Mouse (Mus musculus) hindbrain, embryonic 16.5 days (tissue): ENCODE data around the gene Adam1a. TPM values are rescaled to one million over a fixed set of nuclear protein-coding genes. Genes with fewer than 3 reads are reported as not detected.
A peak's percentile ranks its signal among the peaks of the same experiment; 100 is the strongest.

Experiments used
- ATAC-seq: fragments of 200-750 bp; cut with Nextera tagmentation; 2 replicates; pipeline ENCODE4 v1.8.0; 2017; ENCODE audit warnings: moderate TSS enrichment, moderate library complexity
- H3K27ac ChIP-seq: fragments of 300-500 bp; sonication (generic); 2 replicates; pipeline ENCODE4 v1.5.1; 2014; ENCODE audit warnings: low read depth, mild to moderate bottlenecking, control low read depth, low read length, moderate library complexity
- H3K27me3 ChIP-seq: fragments of 300-500 bp; sonication (generic); replicated peaks from 2 replicates; pipeline ENCODE4 v1.6.1; 2014; ENCODE audit warnings: low read length; ENCODE audit not compliant: control insufficient read depth, insufficient read depth
- H3K36me3 ChIP-seq: fragments of 300-500 bp; sonication (generic); 2 replicates; pipeline ENCODE4 v1.6.1; 2014; ENCODE audit warnings: mild to moderate bottlenecking, low read length, moderate library complexity, mixed read lengths; ENCODE audit not compliant: control insufficient read depth, insufficient read depth
- H3K4me1 ChIP-seq: fragments of 300-500 bp; sonication (generic); 2 replicates; pipeline ENCODE4 v1.6.1; 2014; ENCODE audit warnings: low read depth, low read length; ENCODE audit not compliant: control insufficient read depth, insufficient read depth
- H3K4me2 ChIP-seq: fragments of 300-500 bp; sonication (generic); 2 replicates; pipeline ENCODE4 v1.6.1; 2014; ENCODE audit warnings: mild to moderate bottlenecking, low read length, control low read depth, moderate library complexity
- H3K4me3 ChIP-seq: fragments of 300-500 bp; sonication (generic); 2 replicates; pipeline ENCODE4 v1.5.1; 2014; ENCODE audit warnings: mild to moderate bottlenecking, low read length, control low read depth, moderate library complexity
- H3K9ac ChIP-seq: fragments of 300-500 bp; sonication (generic); 2 replicates; pipeline ENCODE4 v1.6.1; 2014; ENCODE audit warnings: low read depth, mild to moderate bottlenecking, control low read depth, low read length, moderate library complexity
- H3K9me3 ChIP-seq: fragments of 300-500 bp; sonication (generic); 2 replicates; pipeline ENCODE4 v1.6.1; 2014; ENCODE audit warnings: mild to moderate bottlenecking, low read length, moderate library complexity; ENCODE audit not compliant: control insufficient read depth
- WGBS: fragments of 180-500 bp; shearing (Covaris S2); extraction: QIAGEN DNeasy Blood & Tissue Kit; methylation state at CpG from one replicate; pipeline ENCODE4 v1.1.7; 2014; 5-methylcytosine and 5-hydroxymethylcytosine counted together
- polyA plus RNA-seq: library from polyadenylated mRNA; unstranded; fragments of >200 nt; fragmentation: Nextera tagmentation; extraction: Ambion mirVana; gene quantifications from 2 replicates; pipeline ENCODE4 v1.2.1, GENCODE M21; 2015

The Adam1a gene
- polyA plus RNA-seq, 1 experiment from 2014 or later, result 3.1 TPM

GRCm38 (mm10) chr5:121569881-121570420, 24.7 kb upstream of the Adam1a start:
- Histone ChIP-seq H3K9ac (no peak overlapping the region), H3K27ac (no peak overlapping the region), H3K27me3 (no peaks in the 10 kb centered on the region), H3K9me3 (no peaks in the 10 kb centered on the region), H3K4me1 (no peaks in the 10 kb centered on the region), H3K4me2 (no peak overlapping the region), H3K36me3 (peaks cover 16% of the 10 kb centered on the region), H3K4me3 (no peak overlapping the region)
- ATAC-seq, result no peak
- 81% methylated on average over 8 of the region's 9 CpGs for WGBS

GRCm38 (mm10) chr5:121566035-121566681, 20.9 kb upstream of the Adam1a start:
- no peak overlapping the region for H3K27ac ChIP-seq
- ATAC-seq, result no peak
- no peak overlapping the region for H3K4me2 ChIP-seq
- H3K9me3 ChIP-seq, result no peaks in the 10 kb centered on the region
- H3K4me3 ChIP-seq, result no peak overlapping the region
- H3K27me3 ChIP-seq, result no peaks in the 10 kb centered on the region
- H3K36me3 ChIP-seq, result peaks cover 6% of the 10 kb centered on the region
- no peaks in the 10 kb centered on the region for H3K4me1 ChIP-seq
- no peak overlapping the region for H3K9ac ChIP-seq
- WGBS, result 93% methylated on average over 16 of the region's 16 CpGs

DNA sequence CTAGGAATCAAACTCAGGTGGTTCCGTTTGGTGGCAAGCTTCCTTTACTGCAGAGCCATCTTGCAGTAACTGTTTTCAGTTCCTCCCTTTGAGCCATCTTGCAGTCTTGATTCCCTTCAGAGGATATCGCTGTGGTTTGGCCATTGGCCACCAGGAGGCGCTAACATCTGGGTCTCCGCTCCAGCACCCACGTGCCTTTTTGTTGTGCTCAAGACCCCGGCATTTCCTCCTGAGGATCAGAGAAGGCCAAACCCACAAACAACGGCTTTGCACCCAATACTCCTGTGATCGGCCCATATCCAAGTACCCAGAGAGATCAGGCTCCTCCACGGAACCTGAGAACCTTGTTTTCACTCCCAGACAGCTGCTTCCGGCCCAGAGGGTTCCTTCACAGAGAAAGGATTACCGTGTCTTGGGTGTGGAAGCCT, 19.2 kb upstream of the Adam1a start:
- WGBS, result 18% methylated on average over 11 of the region's 11 CpGs
- Histone ChIP-seq H3K27ac (no peak overlapping the region), H3K4me2 (peak overlapping the region; percentile 33; the same call in 1 of the 2 replicates), H3K9me3 (no peaks in the 10 kb centered on the region), H3K4me1 (no peaks in the 10 kb centered on the region), H3K27me3 (no peaks in the 10 kb centered on the region), H3K4me3 (no peak overlapping the region), H3K9ac (no peak overlapping the region), H3K36me3 (peaks cover 3% of the 10 kb centered on the region; the same call in 1 of the 2 replicates)
- no peak for ATAC-seq

- H3K4me2 ChIP-seq, result no peak overlapping the region
- ATAC-seq, result no peak
- H3K36me3 ChIP-seq, result no peaks in the 10 kb centered on the region
- no peaks in the 10 kb centered on the region for H3K4me1 ChIP-seq
- H3K4me3 ChIP-seq, result no peak overlapping the region
- H3K27ac ChIP-seq, result no peak overlapping the region
- WGBS, result 88% methylated on average over 3 of the region's 3 CpGs
- no peaks in the 10 kb centered on the region for H3K27me3 ChIP-seq
- no peak overlapping the region for H3K9ac ChIP-seq
- no peaks in the 10 kb centered on the region for H3K9me3 ChIP-seq
Measured at GRCm38 (mm10) chr5:121562436-121562835, 17.2 kb upstream of the Adam1a start.

DNA sequence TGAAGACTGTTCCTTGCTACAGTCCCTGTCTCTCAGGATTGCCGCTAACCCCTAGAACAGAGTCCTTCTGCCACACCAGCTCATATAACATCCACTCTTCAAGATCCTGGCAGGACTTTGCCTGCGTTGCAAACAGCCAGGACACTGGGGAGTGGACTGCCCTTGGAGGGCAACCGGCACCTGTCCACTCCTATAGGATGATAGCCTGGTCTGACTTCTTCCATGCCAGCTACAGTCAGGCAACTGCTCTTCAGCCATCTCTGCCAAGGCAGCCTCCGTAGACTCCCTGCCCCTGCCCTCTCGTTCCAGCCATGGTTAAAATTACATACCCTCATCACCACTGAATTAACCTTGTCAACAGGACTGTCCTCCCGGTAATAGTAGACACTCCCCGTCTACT, 3.9 kb upstream of the Adam1a start:
- no peak for ATAC-seq
- H3K9me3 ChIP-seq, result no peaks in the 10 kb centered on the region
- 88% methylated on average over 7 of the region's 7 CpGs for WGBS
- H3K4me3 ChIP-seq, result no peak overlapping the region
- no peaks in the 10 kb centered on the region for H3K36me3 ChIP-seq
- no peak overlapping the region for H3K4me2 ChIP-seq
- no peak overlapping the region for H3K9ac ChIP-seq
- H3K27me3 ChIP-seq, result no peaks in the 10 kb centered on the region
- H3K27ac ChIP-seq, result no peak overlapping the region
- peaks cover 11% of the 10 kb centered on the region for H3K4me1 ChIP-seq

DNA sequence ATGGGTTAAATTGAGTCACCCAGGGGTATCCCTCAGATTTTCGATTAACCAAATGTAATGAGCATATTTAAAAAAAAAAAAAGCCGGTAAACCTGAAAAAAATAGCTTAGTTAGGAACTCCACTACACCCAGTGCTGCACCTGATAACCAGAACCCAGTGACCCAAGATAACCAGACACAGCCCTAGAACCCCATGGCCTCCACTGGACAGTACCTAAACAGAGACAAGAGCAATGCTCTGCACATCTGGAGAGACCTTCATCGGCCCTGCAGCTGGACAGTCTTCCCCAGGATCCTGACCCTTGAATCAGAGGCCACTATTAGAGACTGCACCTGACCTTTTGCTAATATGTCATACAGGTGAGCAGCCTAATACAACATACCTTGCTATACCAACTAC, 1.8 kb upstream of the Adam1a start:
- no peak for ATAC-seq
- H3K27ac ChIP-seq, result no peak overlapping the region
- H3K9me3 ChIP-seq, result no peaks in the 10 kb centered on the region
- H3K4me2 ChIP-seq, result no peak overlapping the region
- H3K9ac ChIP-seq, result no peak overlapping the region
- H3K4me3 ChIP-seq, result no peak overlapping the region
- no peaks in the 10 kb centered on the region for H3K36me3 ChIP-seq
- 95% methylated on average over 3 of the region's 3 CpGs for WGBS
- peaks cover 27% of the 10 kb centered on the region for H3K4me1 ChIP-seq
- no peaks in the 10 kb centered on the region for H3K27me3 ChIP-seq

GRCm38 (mm10) chr5:121546530-121546895, 1.2 kb upstream of the Adam1a start:
- Histone ChIP-seq H3K36me3 (no peaks in the 10 kb centered on the region), H3K4me1 (peaks cover 27% of the 10 kb centered on the region), H3K4me2 (peak overlapping the region; percentile 77), H3K27ac (no peak overlapping the region; the same call in 1 of the 2 replicates), H3K9me3 (no peaks in the 10 kb centered on the region), H3K9ac (peak overlapping the region; percentile 86), H3K4me3 (peak overlapping the region; percentile 74), H3K27me3 (no peaks in the 10 kb centered on the region)
- WGBS, result 43% methylated on average over 6 of the region's 6 CpGs
- ATAC-seq, result peak; percentile 16; the same call in 1 of the 2 replicates

DNA sequence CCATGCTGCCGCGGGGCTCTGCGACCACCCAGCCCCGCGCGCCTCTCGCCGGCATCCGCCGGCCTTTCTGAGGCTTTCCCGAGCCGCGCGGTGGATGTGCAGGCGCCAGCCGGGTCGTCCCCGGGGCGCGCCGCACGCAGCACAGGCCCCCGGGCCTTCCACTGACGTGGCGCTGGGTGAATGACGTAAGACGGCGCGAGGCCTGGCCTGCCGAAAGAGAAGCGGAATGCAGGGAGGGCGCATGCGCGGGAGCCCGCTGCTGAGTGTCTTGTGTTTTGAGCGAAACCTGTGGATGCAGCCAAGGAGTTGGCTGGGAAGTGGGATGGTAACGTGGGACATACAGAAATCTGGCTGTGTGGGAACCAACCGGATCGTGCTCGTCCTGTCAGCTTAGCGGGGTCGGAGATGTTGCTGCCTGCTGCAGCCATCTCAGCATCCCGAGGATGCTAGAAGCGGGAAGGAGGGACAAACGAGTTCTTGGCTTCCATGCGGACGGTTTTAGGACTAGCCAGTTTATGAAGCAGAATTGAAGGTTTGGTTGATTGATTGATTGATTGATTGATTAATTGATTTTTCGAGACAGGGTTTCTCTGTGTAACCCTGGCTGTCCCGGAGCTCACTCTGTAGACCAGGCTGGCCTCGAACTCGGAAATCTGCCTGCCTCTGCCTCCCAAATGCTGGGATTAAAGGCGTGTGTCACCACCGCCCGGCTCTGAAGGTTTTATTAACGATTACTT, 679 bp upstream of the Adam1a start, which contains the start of gene Mapkapk5:
TSS of gene Mapkapk5 (minus strand) at position 113 of the 737 bp plus-strand sequence.
- WGBS, result 2% methylated on average over 45 of the region's 55 CpGs
- Histone ChIP-seq H3K27ac (peak within 1 kb of the TSS; percentile 99), H3K4me1 (peaks cover 27% of the 10 kb centered on the region), H3K27me3 (no peaks in the 10 kb centered on the region), H3K36me3 (no peaks in the 10 kb centered on the region), H3K9me3 (no peaks in the 10 kb centered on the region), H3K4me2 (peak within 1 kb of the TSS; percentile 96), H3K4me3 (peak within 1 kb of the TSS; percentile 74), H3K9ac (peak within 1 kb of the TSS; percentile 86)
- ATAC-seq, result peak; percentile 94

GRCm38 (mm10) chr5:121543370-121543769, 1.9 kb downstream of the Adam1a start:
- Histone ChIP-seq H3K4me3 (no peak overlapping the region), H3K27me3 (no peaks in the 10 kb centered on the region), H3K36me3 (no peaks in the 10 kb centered on the region), H3K4me2 (no peak overlapping the region), H3K4me1 (peaks cover 27% of the 10 kb centered on the region), H3K27ac (no peak overlapping the region), H3K9me3 (no peaks in the 10 kb centered on the region), H3K9ac (no peak overlapping the region)
- 87% methylated on average over 3 of the region's 3 CpGs for WGBS
- ATAC-seq, result no peak
